Mouse (Mus musculus) heart, adult 2 months (tissue): ENCODE data around the gene Manbal. TPM values are rescaled to one million over a fixed set of nuclear protein-coding genes. Genes with fewer than 3 reads are reported as not detected.
A peak's percentile ranks its signal among the peaks of the same experiment; 100 is the strongest.

Experiments used
- DNase-seq, 2 experiments: peaks; one replicate each; pipeline ENCODE4 v3.0.0; 2021
- H3K27ac ChIP-seq: fragments of 200-600 bp; 2 replicates; pipeline ENCODE4 v1.8.1; 2022
- H3K27me3 ChIP-seq: fragments of 200-500 bp; 2 replicates; pipeline ENCODE4 v1.6.1; 2012; ENCODE audit warnings: mild to moderate bottlenecking, low read length, inconsistent platforms, mixed read lengths; ENCODE audit not compliant: control insufficient read depth, insufficient read depth
- H3K36me3 ChIP-seq: fragments of 200-500 bp; 2 replicates; pipeline ENCODE4 v1.6.1; 2012; ENCODE audit warnings: low read length, inconsistent platforms; ENCODE audit not compliant: control insufficient read depth, insufficient read depth
- H3K4me1 ChIP-seq: fragments of 200-500 bp; 2 replicates; pipeline ENCODE4 v1.6.1; 2011; ENCODE audit warnings: low read length; ENCODE audit not compliant: control insufficient read depth, insufficient read depth
- H3K4me3 ChIP-seq: fragments of 200-600 bp; 2 replicates; pipeline ENCODE4 v1.8.1; 2022
- H3K79me2 ChIP-seq: fragments of 200-500 bp; replicated peaks from 2 replicates; pipeline ENCODE4 v1.6.1; 2012; ENCODE audit warnings: mild to moderate bottlenecking, inconsistent platforms, low read length, moderate library complexity, mixed read lengths; ENCODE audit not compliant: control insufficient read depth, insufficient read depth
- H3K9ac ChIP-seq: fragments of 200-500 bp; 2 replicates; pipeline ENCODE4 v1.6.1; 2012; ENCODE audit warnings: low read depth, mild to moderate bottlenecking, control low read depth, inconsistent platforms, low read length, mixed read lengths
- CTCF ChIP-seq: fragments of 200-600 bp; IDR thresholded peaks from 2 replicates; pipeline ENCODE4 v1.8.1; 2022; ENCODE audit warnings: antibody characterized with exemption, mild to moderate bottlenecking, moderate library complexity
- EP300 ChIP-seq: fragments of 200-500 bp; IDR thresholded peaks from 2 replicates; pipeline ENCODE4 v1.6.1; 2011; ENCODE audit warnings: low read depth, low read length, control low read depth; ENCODE audit not compliant: insufficient read depth
- POLR2A ChIP-seq: fragments of 200-500 bp; IDR thresholded peaks from 2 replicates; pipeline ENCODE4 v1.6.1; 2011; ENCODE audit warnings: mild to moderate bottlenecking, low read depth, low read length, control low read depth; ENCODE audit not compliant: insufficient read depth
- WGBS: fragments of 180-500 bp; shearing (Covaris S2); methylation state at CpG from one replicate; pipeline ENCODE4 v1.1.7; 2018; 5-methylcytosine and 5-hydroxymethylcytosine counted together
- intact Hi-C: fragments of 180-260 bp; cut with DNase I; formaldehyde crosslinking; loops from one replicate; pipeline ENCODE4 v1.15.1; 2025
- polyA plus RNA-seq: library from polyadenylated mRNA; depleted of rRNA; stranded (reverse); fragments of >200 nt; gene quantifications from 2 replicates; pipeline ENCODE4 v1.2.3, GENCODE M21; 2012
- total RNA-seq, 2 experiments: library from RNA; stranded (reverse); gene quantifications; 2 replicates each; pipeline ENCODE4 v1.2.3; 2021

Manbal gene
- total and polyA plus RNA-seq, 3 experiments: 14.5 to 44.2 (median 20.1) TPM

DNA sequence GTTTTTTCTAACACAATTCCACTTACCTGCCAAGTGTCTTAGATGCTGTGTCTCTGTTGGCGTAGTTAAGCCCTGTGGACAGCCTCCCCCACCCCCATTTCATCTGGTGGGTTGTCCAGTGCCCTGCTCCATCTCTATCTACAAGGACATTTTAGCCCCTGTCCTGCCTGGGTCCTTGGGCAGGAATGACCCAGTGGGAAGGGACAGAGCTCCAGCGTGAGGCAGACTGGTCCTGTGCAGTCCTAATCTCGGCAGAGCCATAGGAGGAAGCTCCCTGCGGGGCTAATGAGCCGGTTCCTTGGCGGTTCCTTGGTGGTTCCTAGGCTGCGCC is 22.2 kb downstream of the Manbal start:
- Histone ChIP-seq H3K4me3 (no peak overlapping the region), H3K36me3 (no peaks in the 10 kb centered on the region), H3K9ac (no peak overlapping the region), H3K27ac (no peak overlapping the region), H3K4me1 (no peaks in the 10 kb centered on the region), H3K79me2 (no peaks in the 10 kb centered on the region), H3K27me3 (no peaks in the 10 kb centered on the region)
- TF ChIP-seq CTCF (no peak), EP300 (no peak), POLR2A (no peak)
- intact Hi-C loops: no loop called here
- WGBS: 90% methylated on average over 7 of the region's 7 CpGs
- DNase-seq: no peak

DNA sequence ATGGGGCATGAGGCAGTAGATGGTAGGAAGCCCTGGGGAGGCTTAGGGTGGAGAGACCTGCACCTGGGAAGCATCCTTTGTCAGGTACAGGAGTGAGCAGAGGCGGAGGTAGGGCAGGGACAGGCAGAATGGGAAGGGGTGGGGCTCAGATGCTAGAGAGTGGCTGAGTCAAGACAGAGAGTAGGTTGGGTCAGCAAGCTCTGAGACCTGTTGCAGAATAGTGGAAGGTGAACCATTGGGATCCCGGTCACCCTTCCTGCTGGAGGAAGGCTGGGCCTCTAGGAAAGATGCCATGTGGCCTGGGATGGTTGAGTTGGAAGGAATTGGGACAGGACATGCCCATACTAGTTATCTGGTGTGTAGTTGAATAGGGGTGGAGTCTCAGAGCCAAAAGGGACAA is 24.9 kb downstream of the Manbal start:
- no peaks in the 10 kb centered on the region for H3K27me3 ChIP-seq
- no peak overlapping the region for H3K9ac ChIP-seq
- no peak for TF ChIP-seq CTCF
- TF ChIP-seq EP300: no peak
- TF ChIP-seq POLR2A: no peak
- no peaks in the 10 kb centered on the region for H3K4me1 ChIP-seq
- no peak for DNase-seq
- no peaks in the 10 kb centered on the region for H3K79me2 ChIP-seq
- intact Hi-C loops: no loop called here
- H3K36me3 ChIP-seq: no peaks in the 10 kb centered on the region
- no peak overlapping the region for H3K27ac ChIP-seq
- WGBS: 98% methylated on average over 2 of the region's 2 CpGs
- H3K4me3 ChIP-seq: no peak overlapping the region

GRCm38 (mm10) chr2:157393549-157393948 is 26.2 kb downstream of the Manbal start:
- intact Hi-C loops: no loop called here
- 98% methylated on average over 4 of the region's 4 CpGs for WGBS
- Histone ChIP-seq H3K4me1 (no peaks in the 10 kb centered on the region), H3K79me2 (no peaks in the 10 kb centered on the region), H3K27ac (no peak overlapping the region), H3K4me3 (no peak overlapping the region), H3K9ac (no peak overlapping the region), H3K36me3 (no peaks in the 10 kb centered on the region), H3K27me3 (no peaks in the 10 kb centered on the region)
- no peak for TF ChIP-seq EP300
- TF ChIP-seq POLR2A: no peak
- TF ChIP-seq CTCF: no peak
- no peak for DNase-seq

GRCm38 (mm10) chr2:157394868-157395267 is 27.5 kb downstream of the Manbal start:
- no peak for DNase-seq
- Histone ChIP-seq H3K27me3 (no peaks in the 10 kb centered on the region), H3K36me3 (no peaks in the 10 kb centered on the region), H3K79me2 (no peaks in the 10 kb centered on the region), H3K4me1 (no peaks in the 10 kb centered on the region), H3K27ac (no peak overlapping the region), H3K4me3 (no peak overlapping the region), H3K9ac (no peak overlapping the region)
- 80% methylated on average over 6 of the region's 6 CpGs for WGBS
- TF ChIP-seq EP300 (no peak), POLR2A (no peak), CTCF (no peak)
- intact Hi-C loops: no loop called here

DNA sequence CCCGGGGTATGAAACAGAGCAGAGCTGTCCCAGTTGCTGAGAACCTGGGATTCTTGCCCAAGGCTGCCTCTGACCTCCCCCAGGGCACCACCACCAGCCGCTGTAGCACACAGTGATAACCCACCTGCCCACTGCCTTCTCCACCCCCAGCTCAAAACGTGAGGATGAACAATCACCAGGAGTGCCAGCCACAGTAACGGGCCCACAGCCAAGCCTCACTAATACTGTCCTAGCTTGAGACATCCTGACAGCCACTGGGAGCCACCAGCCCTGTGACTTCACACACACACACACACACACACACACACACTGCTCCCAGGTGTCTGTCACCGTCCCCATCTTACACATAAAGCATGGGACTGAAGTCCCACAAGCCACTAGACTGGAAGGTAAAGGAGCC is 28.0 kb downstream of the Manbal start:
- Histone ChIP-seq H3K27me3 (no peaks in the 10 kb centered on the region), H3K4me3 (no peak overlapping the region), H3K4me1 (no peaks in the 10 kb centered on the region), H3K9ac (no peak overlapping the region), H3K79me2 (no peaks in the 10 kb centered on the region), H3K36me3 (no peaks in the 10 kb centered on the region), H3K27ac (no peak overlapping the region)
- no peak for DNase-seq
- TF ChIP-seq POLR2A (no peak), EP300 (no peak), CTCF (no peak)
- intact Hi-C loops: no loop called here
- 57% methylated on average over 5 of the region's 5 CpGs for WGBS

DNA sequence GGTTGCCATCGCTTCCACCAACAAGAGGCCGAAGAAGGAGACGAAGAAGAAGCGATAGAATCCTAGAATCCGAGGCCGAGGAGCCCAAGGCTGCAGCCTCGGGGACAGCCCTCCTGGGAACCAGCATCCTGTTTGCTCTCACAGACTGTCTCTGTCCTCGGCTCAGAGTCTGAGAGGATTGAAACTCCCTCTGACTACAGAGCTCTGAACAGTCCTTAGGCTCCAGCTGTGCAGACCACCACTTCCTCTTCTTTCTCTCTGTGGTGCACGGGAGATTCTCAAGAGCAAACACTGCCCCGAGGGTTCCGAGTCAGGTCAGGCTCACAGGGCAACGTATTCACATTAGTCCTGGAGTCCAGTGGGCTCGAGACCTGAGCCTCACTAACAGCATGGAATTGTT is 28.6 kb downstream of the Manbal start:
- peak in 1 of 2 experiments; percentile 15 for DNase-seq
- Histone ChIP-seq H3K9ac (no peak overlapping the region), H3K27ac (no peak overlapping the region), H3K27me3 (no peaks in the 10 kb centered on the region), H3K4me3 (no peak overlapping the region), H3K4me1 (no peaks in the 10 kb centered on the region), H3K79me2 (no peaks in the 10 kb centered on the region), H3K36me3 (no peaks in the 10 kb centered on the region)
- TF ChIP-seq EP300: no peak
- TF ChIP-seq POLR2A: no peak
- TF ChIP-seq CTCF: no peak
- 50% methylated on average over 13 of the region's 13 CpGs for WGBS
- intact Hi-C loops: no loop called here

GRCm38 (mm10) chr2:157397376-157397775 is 30.0 kb downstream of the Manbal start:
- DNase-seq: no peak
- H3K27ac ChIP-seq: no peak overlapping the region
- H3K4me3 ChIP-seq: no peak overlapping the region
- H3K9ac ChIP-seq: no peak overlapping the region
- H3K4me1 ChIP-seq: no peaks in the 10 kb centered on the region
- intact Hi-C loops: no loop called here
- H3K27me3 ChIP-seq: no peaks in the 10 kb centered on the region
- no peak for TF ChIP-seq CTCF
- TF ChIP-seq EP300: no peak
- TF ChIP-seq POLR2A: no peak
- 81% methylated on average over 4 of the region's 4 CpGs for WGBS
- no peaks in the 10 kb centered on the region for H3K79me2 ChIP-seq
- H3K36me3 ChIP-seq: no peaks in the 10 kb centered on the region
